Mouse (Mus musculus) lung, adult 18-20 months (tissue): ENCODE data around the gene Vasn.
"Not testable (repeated sequence)": the region's sequence is repeated elsewhere in the genome, so short reads cannot be mapped to it uniquely, and the experiment has no call there.

Source experiments
- DNase-seq, 2 experiments: peaks; one replicate each; pipeline ENCODE4 v3.0.0; 2022; ENCODE audit warnings: mixed read lengths in 2 of 2

The Vasn gene

DNA sequence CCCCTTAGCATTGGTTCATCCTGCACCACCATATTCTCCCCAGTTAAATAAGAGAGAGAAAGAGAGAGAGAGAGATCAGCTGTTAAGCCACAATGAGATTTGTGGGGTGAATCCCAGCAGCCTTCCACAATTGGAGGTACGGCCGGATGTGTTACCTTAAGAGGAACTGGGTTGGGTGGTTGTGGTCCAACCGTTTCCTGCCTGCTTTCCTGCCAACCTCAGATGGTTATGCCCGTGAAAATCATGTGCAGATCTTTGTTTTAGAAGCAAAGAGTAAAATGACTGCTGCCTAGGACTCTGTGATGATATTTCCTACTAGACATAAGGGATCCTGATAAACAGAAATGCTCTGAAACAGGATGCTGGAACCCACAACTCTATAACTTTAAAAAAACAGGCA, 34.4 kb downstream of the Vasn start:
- DNase-seq, result no peak

DNA sequence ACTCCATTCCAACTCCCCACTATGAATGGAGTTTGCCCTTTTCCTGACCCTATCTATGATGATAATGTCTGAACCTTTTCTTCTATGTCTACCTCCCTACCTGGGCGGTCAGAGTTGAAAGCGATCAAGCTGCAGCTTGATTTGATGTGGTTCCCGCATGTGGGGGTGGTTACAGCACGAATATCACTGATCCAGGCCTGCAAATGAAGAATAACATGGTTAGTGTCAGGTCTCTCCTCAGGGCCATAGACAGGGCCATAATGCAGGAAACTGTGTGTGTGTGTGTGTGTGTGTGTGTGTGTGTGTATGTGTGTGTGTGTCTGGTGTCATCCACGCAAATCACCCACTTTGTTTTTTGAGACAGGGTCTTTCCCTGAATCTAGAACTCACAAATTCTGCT, 37.1 kb downstream of the Vasn start:
- no peak for DNase-seq

DNA sequence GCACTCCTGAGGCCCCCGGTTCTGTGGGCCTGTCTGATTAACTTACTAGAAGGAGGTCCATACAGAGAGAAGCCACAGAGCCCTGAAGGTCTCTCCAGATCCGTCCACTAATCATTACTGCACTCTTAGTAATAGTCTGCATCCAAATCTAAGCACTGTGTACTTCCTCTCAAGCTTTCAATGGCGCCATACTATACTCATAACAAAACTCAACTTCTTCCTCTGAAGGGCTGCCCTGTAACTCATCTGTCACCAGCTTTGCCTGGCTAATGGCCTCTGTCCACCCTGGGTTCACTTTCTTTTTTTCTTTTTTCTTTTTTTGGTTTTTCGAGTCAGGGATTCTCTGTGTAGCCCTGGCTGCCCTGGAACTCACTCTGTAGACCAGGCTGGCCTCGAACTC, 38.3 kb downstream of the Vasn start:
- DNase-seq, result no peak

GRCm38 (mm10) chr16:4679121-4680018, 39.6 kb downstream of the Vasn start, which contains the start of gene Coro7:
Gene Coro7, minus strand, starts transcription at chr16:4679777.
- DNase-seq, result peak; percentile 95

DNA sequence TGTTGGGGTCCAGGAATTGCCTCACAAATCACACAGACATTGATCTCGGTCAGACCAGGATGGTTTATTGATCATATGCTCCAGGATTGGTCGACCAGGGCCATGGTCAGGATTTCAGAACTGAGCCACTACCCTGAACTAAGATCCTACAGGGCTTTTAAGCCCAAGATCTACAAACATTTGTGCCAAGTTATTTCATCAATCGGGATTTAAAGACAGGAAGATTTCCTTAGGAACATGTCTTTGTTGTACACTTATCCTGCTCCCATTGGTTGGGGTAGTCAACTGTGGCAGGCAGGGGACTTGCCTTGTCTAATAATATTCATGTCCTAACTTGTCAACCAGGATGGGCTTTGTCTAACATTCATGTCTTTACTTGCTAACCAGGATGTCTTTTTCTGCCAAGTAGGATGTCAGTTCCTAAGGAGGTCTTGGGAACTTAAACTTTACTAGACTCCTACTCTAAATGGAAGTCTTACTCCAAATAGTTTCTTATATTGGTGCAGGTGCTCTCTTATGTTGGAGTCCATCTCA, 41.2 kb downstream of the Vasn start:
- not testable (repeated sequence) for DNase-seq

DNA sequence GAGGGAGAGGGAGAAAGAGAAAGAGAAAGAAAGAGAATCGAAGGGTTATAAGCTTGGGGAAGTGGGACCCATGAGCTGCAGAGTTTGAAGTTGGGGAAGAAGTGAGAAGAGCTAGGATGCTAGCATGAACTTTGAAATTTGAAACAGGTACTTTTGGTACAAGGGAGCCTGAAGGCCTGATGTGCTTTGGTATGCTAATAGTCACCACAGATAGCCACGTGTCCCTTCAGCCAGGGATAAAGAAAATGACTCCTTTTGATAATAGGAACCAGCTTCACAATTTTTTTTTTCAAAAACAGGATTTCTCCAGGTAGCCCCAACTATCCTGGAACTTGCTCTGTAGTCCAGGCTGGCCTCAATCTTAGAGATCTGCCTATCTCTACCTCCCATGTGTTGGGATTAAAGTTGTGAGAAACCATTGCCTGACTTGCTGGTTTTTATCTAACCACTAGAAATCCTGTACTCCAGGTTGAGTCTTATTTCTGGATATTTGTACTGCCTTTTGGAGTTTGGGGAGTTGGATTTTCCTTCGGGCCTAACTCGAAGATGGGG, 43.0 kb downstream of the Vasn start:
- DNase-seq, result no peak

- DNase-seq, result no peak
Measured at GRCm38 (mm10) chr16:4683193-4683580, 43.4 kb downstream of the Vasn start.

DNA sequence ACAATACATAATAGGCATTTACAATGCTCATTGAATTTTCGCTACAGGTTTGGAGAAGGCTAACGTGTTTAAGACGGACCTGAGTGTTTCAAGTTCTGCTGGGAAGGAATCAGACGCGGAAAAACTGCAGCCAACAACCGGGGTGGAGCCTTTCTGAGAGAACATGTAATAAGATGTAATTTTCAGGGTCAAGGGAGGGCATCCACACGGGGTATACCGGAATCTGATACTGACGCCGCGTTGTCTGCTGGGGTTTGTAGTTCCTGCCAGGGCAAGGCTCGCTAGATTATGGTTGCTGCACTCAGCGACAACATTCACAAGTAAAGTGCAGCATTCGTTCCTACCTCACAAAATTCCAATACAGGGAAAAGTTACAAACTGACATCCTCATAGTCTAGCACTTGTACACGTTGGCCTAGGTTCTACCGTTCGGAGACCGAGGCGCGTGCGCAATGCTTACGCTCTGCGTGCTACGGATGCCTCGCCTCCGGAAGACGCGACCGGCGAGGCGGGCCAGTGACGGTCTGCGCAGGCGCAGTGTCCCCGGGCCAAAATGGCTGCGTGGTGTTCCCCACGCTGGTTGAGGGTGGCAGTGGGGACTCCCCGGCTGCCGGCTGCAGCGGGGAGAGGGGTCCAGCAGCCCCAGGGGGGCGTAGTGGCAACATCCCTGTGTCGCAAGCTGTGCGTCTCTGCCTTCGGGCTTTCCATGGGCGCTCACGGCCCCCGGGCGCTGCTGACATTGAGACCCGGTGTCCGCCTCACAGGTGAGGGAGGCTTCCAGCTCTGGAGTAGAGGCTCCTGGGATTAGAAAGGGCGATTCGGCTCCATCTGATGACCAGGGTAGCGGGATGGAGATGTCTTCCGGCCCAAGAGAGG, 44.1 kb downstream of the Vasn start:
- DNase-seq, result peak; percentile 92 to 95

GRCm38 (mm10) chr16:4684457-4684791, 44.7 kb downstream of the Vasn start:
- no peak for DNase-seq

GRCm38 (mm10) chr16:4689371-4689770, 49.6 kb downstream of the Vasn start:
- DNase-seq, result not testable (repeated sequence)
